Mouse (Mus musculus): ENCODE data around the gene Adcy7. TPM values are rescaled to one million over a fixed set of nuclear protein-coding genes. Genes with fewer than 3 reads are reported as not detected.

Adcy7 gene
- polyA plus RNA-seq, 1 experiment from 2014 or later: 2.1 TPM

GRCm38 (mm10) chr8:88297976-88298732 lies 26.0 kb downstream of the Adcy7 start:
- H3K36me3 ChIP-seq (replicated peaks; ENCODE audit: control insufficient read depth, insufficient read depth, low read depth, low read length): no peaks in the 10 kb centered on the region
- 58% methylated on average over 12 of the region's 12 CpGs for WGBS
- H3K9me3 ChIP-seq (replicated peaks; ENCODE audit: control insufficient read depth, low read length): no peaks in the 10 kb centered on the region
- no peak overlapping the region for H3K27ac ChIP-seq (replicated peaks; ENCODE audit: low read depth, low read length)
- no peaks in the 10 kb centered on the region for H3K27me3 ChIP-seq (ENCODE audit: control insufficient read depth, insufficient read depth, low read length)
- H3K4me2 ChIP-seq (ENCODE audit: low read depth, low read length): no peak overlapping the region
- ATAC-seq (replicated peaks; ENCODE audit: insufficient number of reproducible peaks, low FRiP score, low TSS enrichment, low read depth): no peak
- H3K4me3 ChIP-seq (ENCODE audit: low read depth, low read length): no peak overlapping the region
- H3K4me1 ChIP-seq (ENCODE audit: control insufficient read depth, insufficient read depth, low read length): no peaks in the 10 kb centered on the region
- H3K9ac ChIP-seq (replicated peaks; ENCODE audit: low read length): no peak overlapping the region
- no peak for DNase-seq (ENCODE audit: low spot score)

DNA sequence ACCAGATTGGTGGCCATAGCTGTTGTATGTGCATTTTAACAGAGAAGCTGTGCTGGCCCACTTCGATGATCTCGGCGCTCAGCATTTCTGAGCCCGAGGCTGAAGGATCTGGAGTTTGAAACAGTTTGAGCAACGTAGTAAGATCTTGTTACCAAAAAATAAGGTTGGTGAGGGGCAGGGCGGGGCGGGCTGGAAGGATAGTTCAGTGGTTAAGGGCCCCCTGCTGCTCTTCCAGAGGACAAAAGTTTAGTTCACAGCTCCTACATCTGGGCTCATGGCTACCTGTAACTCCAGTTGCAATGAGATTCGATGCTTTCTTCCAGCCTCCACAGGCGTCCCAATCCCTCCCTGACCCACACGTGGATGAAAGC lies 26.5 kb downstream of the Adcy7 start:
- 81% methylated on average over 10 of the region's 10 CpGs for WGBS
- H3K27me3 ChIP-seq (ENCODE audit: control insufficient read depth, insufficient read depth, low read length): no peaks in the 10 kb centered on the region
- no peak overlapping the region for H3K4me2 ChIP-seq (ENCODE audit: low read depth, low read length)
- H3K4me3 ChIP-seq (ENCODE audit: low read depth, low read length): no peak overlapping the region
- ATAC-seq (replicated peaks; ENCODE audit: insufficient number of reproducible peaks, low FRiP score, low TSS enrichment, low read depth) (no peak), DNase-seq (ENCODE audit: low spot score) (no peak)
- H3K27ac ChIP-seq (replicated peaks; ENCODE audit: low read depth, low read length): no peak overlapping the region
- H3K4me1 ChIP-seq (ENCODE audit: control insufficient read depth, insufficient read depth, low read length): no peaks in the 10 kb centered on the region
- no peaks in the 10 kb centered on the region for H3K9me3 ChIP-seq (replicated peaks; ENCODE audit: control insufficient read depth, low read length)
- no peak overlapping the region for H3K9ac ChIP-seq (replicated peaks; ENCODE audit: low read length)
- H3K36me3 ChIP-seq (replicated peaks; ENCODE audit: control insufficient read depth, insufficient read depth, low read depth, low read length): no peaks in the 10 kb centered on the region

- Histone ChIP-seq H3K36me3 (replicated peaks; ENCODE audit: control insufficient read depth, insufficient read depth, low read depth, low read length) (no peaks in the 10 kb centered on the region), H3K9me3 (replicated peaks; ENCODE audit: control insufficient read depth, low read length) (no peaks in the 10 kb centered on the region), H3K9ac (replicated peaks; ENCODE audit: low read length) (no peak overlapping the region; the same call in 1 of the 2 replicates), H3K4me2 (ENCODE audit: low read depth, low read length) (no peak overlapping the region), H3K4me1 (ENCODE audit: control insufficient read depth, insufficient read depth, low read length) (no peaks in the 10 kb centered on the region), H3K4me3 (ENCODE audit: low read depth, low read length) (no peak overlapping the region), H3K27me3 (ENCODE audit: control insufficient read depth, insufficient read depth, low read length) (no peaks in the 10 kb centered on the region), H3K27ac (replicated peaks; ENCODE audit: low read depth, low read length) (no peak overlapping the region)
- 0 out of 2 replicates have a peak, but pooled peaks have one; percentile 17 for ATAC-seq (replicated peaks; ENCODE audit: insufficient number of reproducible peaks, low FRiP score, low TSS enrichment, low read depth)
- 80% methylated on average over 10 of the region's 10 CpGs for WGBS
- no peak for DNase-seq (ENCODE audit: low spot score)
These were observed 27.9 kb downstream of the Adcy7 start for GRCm38 (mm10) chr8:88299907-88300603.

DNA sequence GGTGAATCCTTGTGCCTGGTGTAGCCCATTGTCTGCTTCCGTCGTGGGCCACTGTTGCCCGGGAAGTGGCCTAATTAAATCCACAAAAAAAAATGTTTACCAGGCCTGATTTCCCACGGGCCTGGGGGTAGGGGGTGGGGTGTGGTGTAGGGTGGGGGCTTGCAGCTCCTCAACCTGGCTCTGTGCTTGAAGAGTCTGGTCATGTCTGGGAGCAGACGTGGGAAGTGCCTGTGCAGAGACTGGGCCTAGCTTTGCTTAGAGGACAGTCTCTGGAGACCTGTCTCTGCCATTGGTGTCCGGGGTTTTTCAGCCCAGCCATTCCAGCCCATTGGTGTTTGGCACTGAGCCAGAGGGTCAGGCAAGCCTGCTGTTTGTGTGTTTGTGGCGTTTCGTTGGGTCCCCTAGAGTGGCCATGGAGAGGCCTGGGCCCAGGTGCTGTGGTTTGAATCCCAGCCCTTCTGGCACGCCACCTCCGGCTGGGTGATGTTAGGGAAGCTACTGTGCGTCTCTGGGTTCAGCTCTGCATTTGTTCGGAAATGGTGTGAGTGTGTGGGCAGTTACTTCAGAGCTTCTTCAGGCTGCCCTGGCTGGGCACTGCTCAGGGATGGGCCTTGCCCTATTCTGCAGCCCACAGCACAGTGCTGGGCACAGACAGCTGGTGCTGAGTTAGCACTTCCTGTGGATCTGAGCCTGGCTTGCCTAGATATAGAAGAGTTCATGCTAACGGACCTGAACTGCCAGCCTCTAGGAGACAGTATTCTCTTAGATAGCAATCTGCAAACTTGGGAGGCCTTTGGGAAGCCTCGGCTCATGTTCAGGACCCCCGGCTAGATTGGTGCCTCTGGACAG lies 29.6 kb downstream of the Adcy7 start:
- peak; percentile 39; the same call in 1 of the 2 replicates for ATAC-seq (replicated peaks; ENCODE audit: insufficient number of reproducible peaks, low FRiP score, low TSS enrichment, low read depth)
- WGBS: 71% methylated on average over 15 of the region's 15 CpGs

GRCm38 (mm10) chr8:88305814-88306213 lies 33.6 kb downstream of the Adcy7 start:
- Histone ChIP-seq H3K4me1 (ENCODE audit: control insufficient read depth, insufficient read depth, low read length) (no peaks in the 10 kb centered on the region), H3K36me3 (replicated peaks; ENCODE audit: control insufficient read depth, insufficient read depth, low read depth, low read length) (no peaks in the 10 kb centered on the region), H3K27me3 (ENCODE audit: control insufficient read depth, insufficient read depth, low read length) (no peaks in the 10 kb centered on the region), H3K4me3 (ENCODE audit: low read depth, low read length) (no peak overlapping the region), H3K27ac (replicated peaks; ENCODE audit: low read depth, low read length) (no peak overlapping the region), H3K4me2 (ENCODE audit: low read depth, low read length) (no peak overlapping the region), H3K9me3 (replicated peaks; ENCODE audit: control insufficient read depth, low read length) (no peaks in the 10 kb centered on the region), H3K9ac (replicated peaks; ENCODE audit: low read length) (no peak overlapping the region)
- DNase-seq (ENCODE audit: low spot score) (no peak), ATAC-seq (replicated peaks; ENCODE audit: insufficient number of reproducible peaks, low FRiP score, low TSS enrichment, low read depth) (no peak)
- WGBS: 84% methylated on average over 4 of the region's 4 CpGs

More for the DNA sequence above, 29.6 kb downstream of the Adcy7 start:
- Histone ChIP-seq H3K27ac (replicated peaks; ENCODE audit: low read depth, low read length) (no peak overlapping the region), H3K27me3 (ENCODE audit: control insufficient read depth, insufficient read depth, low read length) (no peaks in the 10 kb centered on the region), H3K36me3 (replicated peaks; ENCODE audit: control insufficient read depth, insufficient read depth, low read depth, low read length) (no peaks in the 10 kb centered on the region), H3K4me2 (ENCODE audit: low read depth, low read length) (no peak overlapping the region), H3K9me3 (replicated peaks; ENCODE audit: control insufficient read depth, low read length) (no peaks in the 10 kb centered on the region), H3K4me3 (ENCODE audit: low read depth, low read length) (no peak overlapping the region), H3K9ac (replicated peaks; ENCODE audit: low read length) (no peak overlapping the region), H3K4me1 (ENCODE audit: control insufficient read depth, insufficient read depth, low read length) (no peaks in the 10 kb centered on the region)
- DNase-seq (ENCODE audit: low spot score): no peak

DNA sequence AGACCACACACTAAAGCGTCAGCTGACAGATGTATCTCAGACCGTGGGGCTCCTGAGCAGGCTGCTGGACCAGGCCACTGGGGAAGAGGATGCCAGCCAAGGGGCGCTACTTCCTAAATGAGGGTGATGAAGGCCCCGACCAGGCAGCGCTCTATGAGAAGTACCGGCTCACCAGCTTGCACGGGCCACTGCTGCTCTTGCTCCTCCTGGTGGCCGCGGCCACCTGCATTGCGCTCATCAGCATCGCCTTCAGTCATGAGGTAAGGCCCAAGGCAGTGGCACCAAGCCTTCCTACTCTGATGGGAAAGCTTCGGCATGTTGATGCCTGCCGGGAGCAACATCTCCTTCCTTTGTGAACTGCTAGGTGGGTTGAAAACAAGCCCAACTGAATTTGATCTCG lies 34.3 kb downstream of the Adcy7 start:
- Histone ChIP-seq H3K27me3 (ENCODE audit: control insufficient read depth, insufficient read depth, low read length) (no peaks in the 10 kb centered on the region), H3K9ac (replicated peaks; ENCODE audit: low read length) (no peak overlapping the region), H3K4me3 (ENCODE audit: low read depth, low read length) (no peak overlapping the region), H3K27ac (replicated peaks; ENCODE audit: low read depth, low read length) (no peak overlapping the region), H3K9me3 (replicated peaks; ENCODE audit: control insufficient read depth, low read length) (no peaks in the 10 kb centered on the region), H3K36me3 (replicated peaks; ENCODE audit: control insufficient read depth, insufficient read depth, low read depth, low read length) (no peaks in the 10 kb centered on the region), H3K4me1 (ENCODE audit: control insufficient read depth, insufficient read depth, low read length) (no peaks in the 10 kb centered on the region), H3K4me2 (ENCODE audit: low read depth, low read length) (no peak overlapping the region)
- WGBS: 66% methylated on average over 14 of the region's 14 CpGs
- peak; percentile 20 for DNase-seq (ENCODE audit: low spot score)
- ATAC-seq (replicated peaks; ENCODE audit: insufficient number of reproducible peaks, low FRiP score, low TSS enrichment, low read depth): no peak

DNA sequence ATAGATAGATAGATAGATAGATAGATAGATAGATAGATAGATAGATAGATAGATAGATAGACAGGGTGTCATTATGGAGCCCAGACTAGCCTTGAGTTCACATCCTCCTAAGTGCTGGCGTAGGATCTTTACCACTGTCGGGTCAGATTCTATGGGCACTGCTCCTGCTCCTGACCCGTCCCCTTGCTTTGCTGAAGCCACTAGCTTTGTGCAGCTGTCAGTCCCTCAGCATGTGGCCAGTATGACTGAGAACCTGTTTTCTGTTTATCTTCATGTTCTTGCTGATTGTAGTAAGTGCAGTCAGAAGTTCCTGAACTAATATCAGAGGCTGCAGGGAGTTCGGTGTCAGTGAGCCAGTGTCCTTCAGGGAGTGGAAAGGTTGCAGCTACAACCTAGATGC lies 35.5 kb downstream of the Adcy7 start:
- Histone ChIP-seq H3K4me3 (ENCODE audit: low read depth, low read length) (no peak overlapping the region), H3K27ac (replicated peaks; ENCODE audit: low read depth, low read length) (no peak overlapping the region), H3K27me3 (ENCODE audit: control insufficient read depth, insufficient read depth, low read length) (no peaks in the 10 kb centered on the region), H3K9me3 (replicated peaks; ENCODE audit: control insufficient read depth, low read length) (no peaks in the 10 kb centered on the region), H3K36me3 (replicated peaks; ENCODE audit: control insufficient read depth, insufficient read depth, low read depth, low read length) (no peaks in the 10 kb centered on the region), H3K4me1 (ENCODE audit: control insufficient read depth, insufficient read depth, low read length) (no peaks in the 10 kb centered on the region), H3K9ac (replicated peaks; ENCODE audit: low read length) (no peak overlapping the region), H3K4me2 (ENCODE audit: low read depth, low read length) (no peak overlapping the region)
- WGBS: 86% methylated on average over 4 of the region's 4 CpGs
- DNase-seq (ENCODE audit: low spot score): no peak
- ATAC-seq (replicated peaks; ENCODE audit: insufficient number of reproducible peaks, low FRiP score, low TSS enrichment, low read depth): no peak
